Mouse (Mus musculus) testis, postnatal 10 days (tissue): ENCODE data around the gene Clasp1.

ENCODE experiments used
- DNase-seq: peaks from one replicate; pipeline ENCODE4 v3.0.0; 2021; ENCODE audit warnings: low spot score

Gene Clasp1

GRCm38 (mm10) chr1:118450891-118451450 lies 62.1 kb downstream of the Clasp1 start:
- no peak for DNase-seq

- no peak for DNase-seq
Observed at GRCm38 (mm10) chr1:118453577-118453976, 64.7 kb downstream of the Clasp1 start.

GRCm38 (mm10) chr1:118454817-118455216 lies 66.0 kb downstream of the Clasp1 start:
- no peak for DNase-seq

- DNase-seq, result no peak
Observed at GRCm38 (mm10) chr1:118457256-118457882, 68.5 kb downstream of the Clasp1 start.

- DNase-seq, result no peak
Observed at GRCm38 (mm10) chr1:118457883-118458259, 69.0 kb downstream of the Clasp1 start.

- DNase-seq, result no peak
Observed at GRCm38 (mm10) chr1:118458279-118458678, 69.4 kb downstream of the Clasp1 start.

GRCm38 (mm10) chr1:118458963-118459920 lies 70.4 kb downstream of the Clasp1 start:
- peak; percentile 95 for DNase-seq

- no peak for DNase-seq
Observed at GRCm38 (mm10) chr1:118460716-118461115, 71.9 kb downstream of the Clasp1 start.

GRCm38 (mm10) chr1:118466041-118466440 lies 77.2 kb downstream of the Clasp1 start:
- no peak for DNase-seq

GRCm38 (mm10) chr1:118472386-118472785 lies 83.5 kb downstream of the Clasp1 start:
- DNase-seq, result no peak

GRCm38 (mm10) chr1:118476919-118477318 lies 88.1 kb downstream of the Clasp1 start:
- DNase-seq, result peak; percentile 50

- DNase-seq, result no peak
Observed at GRCm38 (mm10) chr1:118479246-118479645, 90.4 kb downstream of the Clasp1 start.

GRCm38 (mm10) chr1:118480484-118481364 lies 91.9 kb downstream of the Clasp1 start:
- no peak for DNase-seq

- DNase-seq, result peak; percentile 79
Observed at GRCm38 (mm10) chr1:118481365-118481702, 92.5 kb downstream of the Clasp1 start.

GRCm38 (mm10) chr1:118481703-118482102 lies 92.8 kb downstream of the Clasp1 start:
- DNase-seq, result no peak

- DNase-seq, result no peak
Observed at GRCm38 (mm10) chr1:118482285-118483019, 93.6 kb downstream of the Clasp1 start.

GRCm38 (mm10) chr1:118483504-118484096 lies 94.7 kb downstream of the Clasp1 start:
- DNase-seq, result no peak

- no peak for DNase-seq
Observed at GRCm38 (mm10) chr1:118485572-118485971, 96.7 kb downstream of the Clasp1 start.

- no peak for DNase-seq
Observed at GRCm38 (mm10) chr1:118486021-118486420, 97.2 kb downstream of the Clasp1 start.

- no peak for DNase-seq
Observed at GRCm38 (mm10) chr1:118492811-118493210, 104.0 kb downstream of the Clasp1 start.

GRCm38 (mm10) chr1:118494551-118494950 lies 105.7 kb downstream of the Clasp1 start:
- no peak for DNase-seq
